20 mouse cellular contexts compared by ENCODE assay signal in the genomic region with DNA sequence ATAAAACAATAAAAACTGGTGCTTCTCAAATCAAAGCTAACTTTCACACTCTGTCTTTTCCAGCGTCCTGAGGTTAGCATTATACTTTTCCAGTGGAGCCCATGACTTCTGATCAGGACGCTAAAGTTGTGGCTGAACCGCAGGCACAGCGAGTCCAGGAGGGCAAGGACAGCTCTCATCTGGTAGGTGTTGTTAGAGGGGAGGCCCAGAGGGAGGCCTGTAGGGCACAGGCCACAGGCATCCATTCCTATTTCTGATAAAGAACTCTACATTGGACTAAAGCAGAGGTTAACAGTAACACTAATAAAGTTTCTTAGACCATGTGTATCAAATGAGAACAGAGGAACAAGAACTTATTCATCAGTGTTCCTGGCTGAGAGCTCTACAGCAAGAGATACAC.
"Had no signal": no experiment of that assay in that cellular context is flagged by ENCODE, and none has a peak within 500 bp of the region (broad histone marks: within the 10 kb centered on the region; RNA-seq: fewer than 3 reads in every experiment).

No protein-coding gene starts in this region.

- H3K4me1 ChIP-seq: midbrain, embryonic 10.5 days; midbrain, embryonic 12.5 days; neural tube, embryonic 13.5 days; neural tube, embryonic 15.5 days had no signal

- H3K9me3 ChIP-seq: liver, embryonic 15.5 days; midbrain, embryonic 10.5 days; midbrain, embryonic 12.5 days; neural tube, embryonic 13.5 days; neural tube, embryonic 15.5 days had no signal

- H3K27ac ChIP-seq: liver, embryonic 15.5 days; midbrain, embryonic 10.5 days; midbrain, embryonic 12.5 days; neural tube, embryonic 13.5 days; neural tube, embryonic 15.5 days had no signal

- DNase-seq: lung, adult 18-20 months; lung, embryonic 14.5 days; lung, postnatal 14 days; lung, postnatal 4 days; midbrain, embryonic 14.5 days; retina, postnatal 1 day; right cerebral cortex, adult 18-20 months; right cerebral cortex, postnatal 25 days; right cerebral cortex, postnatal 4 days; spleen, adult 18-20 months; thymus, adult 18-20 months; thymus, postnatal 14 days; thymus, postnatal 36 days had no signal

- H3K4me2 ChIP-seq: liver, embryonic 15.5 days; lung, embryonic 14.5 days; midbrain, embryonic 12.5 days; neural tube, embryonic 13.5 days; neural tube, embryonic 15.5 days had no signal

- H3K9ac ChIP-seq: liver, embryonic 15.5 days; lung, embryonic 14.5 days; midbrain, embryonic 12.5 days; neural tube, embryonic 13.5 days; neural tube, embryonic 15.5 days had no signal

- H3K4me3 ChIP-seq: liver, embryonic 15.5 days; midbrain, embryonic 10.5 days; midbrain, embryonic 12.5 days; myocyte; neural tube, embryonic 13.5 days; neural tube, embryonic 15.5 days had no signal

- ATAC-seq: midbrain, embryonic 16.5 days had no signal

- H3K27me3 ChIP-seq: liver, embryonic 15.5 days; midbrain, embryonic 12.5 days; neural tube, embryonic 13.5 days; neural tube, embryonic 15.5 days had no signal
